Mouse (Mus musculus) kidney, postnatal 10 days (tissue): ENCODE data around the gene Pdlim1.

Source experiments
- DNase-seq: peaks from one replicate; pipeline ENCODE4 v3.0.0; 2021; ENCODE audit warnings: mixed read lengths

Gene Pdlim1

GRCm38 (mm10) chr19:40271308-40271892 is at the start of gene Pdlim1:
Gene Pdlim1, minus strand, starts transcription at chr19:40271842.
- peak; percentile 87 for DNase-seq

- DNase-seq = no peak
Measured at GRCm38 (mm10) chr19:40319199-40319598, 47.6 kb upstream of the Pdlim1 start.

GRCm38 (mm10) chr19:40318511-40318910 is 46.9 kb upstream of the Pdlim1 start:
- no peak for DNase-seq

- DNase-seq = no peak
Measured at GRCm38 (mm10) chr19:40317001-40317400, 45.4 kb upstream of the Pdlim1 start.

GRCm38 (mm10) chr19:40314252-40314651 is 42.6 kb upstream of the Pdlim1 start:
- peak; percentile 50 for DNase-seq

- DNase-seq = no peak
Measured at GRCm38 (mm10) chr19:40311631-40312030, 40.0 kb upstream of the Pdlim1 start.

- DNase-seq = no peak
Measured at GRCm38 (mm10) chr19:40310410-40311130, 38.9 kb upstream of the Pdlim1 start.

- no peak for DNase-seq
Measured at GRCm38 (mm10) chr19:40309911-40310310, 38.3 kb upstream of the Pdlim1 start.

GRCm38 (mm10) chr19:40307550-40307949 is 35.9 kb upstream of the Pdlim1 start:
- no peak for DNase-seq

GRCm38 (mm10) chr19:40306631-40307030 is 35.0 kb upstream of the Pdlim1 start:
- DNase-seq = no peak

GRCm38 (mm10) chr19:40305456-40305855 is 33.8 kb upstream of the Pdlim1 start:
- DNase-seq = no peak

- no peak for DNase-seq
Measured at GRCm38 (mm10) chr19:40302916-40303315, 31.3 kb upstream of the Pdlim1 start.

- DNase-seq = no peak
Measured at GRCm38 (mm10) chr19:40302477-40302876, 30.8 kb upstream of the Pdlim1 start.

- DNase-seq = no peak
Measured at GRCm38 (mm10) chr19:40299983-40300759, 28.5 kb upstream of the Pdlim1 start.

- no peak for DNase-seq
Measured at GRCm38 (mm10) chr19:40299182-40299581, 27.5 kb upstream of the Pdlim1 start.

- DNase-seq = no peak
Measured at GRCm38 (mm10) chr19:40298574-40298973, 26.9 kb upstream of the Pdlim1 start.

- DNase-seq = no peak
Measured at GRCm38 (mm10) chr19:40297798-40298144, 26.1 kb upstream of the Pdlim1 start.

GRCm38 (mm10) chr19:40297078-40297797 is 25.6 kb upstream of the Pdlim1 start:
- DNase-seq = peak; percentile 21

GRCm38 (mm10) chr19:40294231-40294630 is 22.6 kb upstream of the Pdlim1 start:
- no peak for DNase-seq

- DNase-seq = no peak
Measured at GRCm38 (mm10) chr19:40293791-40294190, 22.1 kb upstream of the Pdlim1 start.

GRCm38 (mm10) chr19:40290099-40290724 is 18.6 kb upstream of the Pdlim1 start:
- no peak for DNase-seq

GRCm38 (mm10) chr19:40288415-40288814 is 16.8 kb upstream of the Pdlim1 start:
- DNase-seq = no peak

GRCm38 (mm10) chr19:40284704-40285103 is 13.1 kb upstream of the Pdlim1 start:
- no peak for DNase-seq
